Mouse (Mus musculus): ENCODE data around the gene Sort1. TPM values are rescaled to one million over a fixed set of nuclear protein-coding genes. Genes with fewer than 3 reads are reported as not detected.
"Not testable (repeated sequence)": the region's sequence is repeated elsewhere in the genome, so short reads cannot be mapped to it uniquely, and the experiment has no call there.

The Sort1 gene
- 12.4 and 14.2 TPM in 2 replicates for polyA plus RNA-seq (2015; fragmentation: Nextera tagmentation; extraction: Ambion mirVana)

DNA sequence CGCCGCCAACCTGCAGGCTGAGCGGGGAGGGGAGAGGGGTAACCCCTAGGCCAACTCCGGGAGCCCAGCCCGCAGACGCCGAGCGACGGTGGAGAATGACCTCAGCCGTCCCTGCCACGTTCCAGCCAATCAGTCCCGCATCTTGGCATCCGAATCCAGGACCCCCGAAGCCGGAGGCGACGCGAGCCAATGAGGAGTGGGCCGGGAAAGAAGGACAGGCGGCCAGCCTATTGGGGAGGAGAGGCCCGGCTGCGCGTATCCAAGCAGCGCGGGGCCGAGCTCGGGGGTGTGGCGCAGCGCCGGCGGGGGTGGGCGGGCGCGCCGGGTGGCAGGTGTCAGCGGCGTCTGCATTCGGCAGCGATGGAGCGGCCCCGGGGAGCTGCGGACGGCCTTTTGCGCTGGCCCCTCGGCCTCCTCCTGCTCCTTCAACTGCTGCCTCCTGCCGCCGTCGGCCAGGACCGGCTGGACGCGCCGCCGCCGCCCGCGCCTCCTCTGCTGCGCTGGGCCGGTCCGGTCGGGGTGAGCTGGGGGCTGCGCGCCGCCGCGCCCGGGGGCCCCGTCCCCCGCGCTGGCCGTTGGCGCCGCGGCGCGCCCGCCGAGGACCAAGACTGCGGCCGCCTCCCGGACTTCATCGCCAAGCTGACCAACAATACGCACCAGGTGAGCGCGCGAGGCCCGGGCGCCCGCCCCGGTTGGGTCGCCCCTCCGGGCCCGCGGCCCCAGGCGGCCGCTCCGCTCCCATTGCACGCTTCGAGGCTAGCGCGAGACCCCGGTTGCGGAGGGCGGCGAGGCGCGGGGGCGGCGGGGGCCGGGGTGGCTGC lies at the start of gene Sort1:
Gene Sort1 (plus strand): TSS at position 302 of the 821 bp plus-strand sequence.
- H3K4me2 ChIP-seq = peak within 1 kb of the TSS; percentile 97
- no peaks in the 10 kb centered on the region for H3K27me3 ChIP-seq (replicated peaks)
- WGBS = under 1% methylated on average over 99 of the region's 109 CpGs
- peaks cover 39% of the 10 kb centered on the region for H3K4me1 ChIP-seq
- peak within 1 kb of the TSS; percentile 85 for H3K4me3 ChIP-seq (replicated peaks)
- H3K27ac ChIP-seq = peak within 1 kb of the TSS; percentile 84
- peak; percentile 93 for ATAC-seq (ENCODE audit: insufficient read depth, low FRiP score, low read depth)
- no peaks in the 10 kb centered on the region for H3K36me3 ChIP-seq
- H3K9ac ChIP-seq = peak within 1 kb of the TSS; percentile 60
- no peaks in the 10 kb centered on the region for H3K9me3 ChIP-seq

DNA sequence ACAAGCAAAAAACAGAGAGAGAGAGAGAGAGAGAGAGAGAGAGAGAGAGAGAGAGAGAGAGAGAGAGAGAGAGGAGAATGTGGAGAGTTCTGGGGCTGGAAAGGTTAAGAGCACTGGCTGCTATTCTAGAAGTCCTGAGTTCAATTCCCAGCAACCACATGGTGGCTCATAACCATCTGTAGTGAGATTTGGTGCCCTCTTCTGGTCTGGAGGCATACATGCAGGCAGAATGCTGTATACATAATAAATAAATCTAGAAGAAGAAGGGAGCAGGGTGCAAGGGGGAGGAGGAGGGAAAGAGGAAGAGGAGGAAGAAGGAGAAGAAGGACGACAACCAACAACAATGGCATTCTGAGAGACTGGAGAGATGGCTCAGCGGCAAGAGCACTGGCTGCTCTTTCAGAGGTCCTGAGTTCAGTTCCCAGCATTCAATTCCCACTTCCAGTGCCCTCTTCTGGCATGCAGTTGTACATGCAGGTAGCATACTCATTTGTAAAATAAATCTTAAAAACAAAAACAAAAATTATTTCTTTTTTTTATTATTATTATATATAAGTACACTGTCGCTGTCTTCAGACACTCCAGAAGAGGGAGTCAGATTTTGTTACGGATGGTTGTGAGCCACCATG lies 46.3 kb upstream of the Sort1 start:
- H3K9me3 ChIP-seq; H3K36me3 ChIP-seq; ATAC-seq (ENCODE audit: insufficient read depth, low FRiP score, low read depth); H3K4me1 ChIP-seq; H3K27me3 ChIP-seq (replicated peaks); H3K4me3 ChIP-seq (replicated peaks); H3K9ac ChIP-seq; H3K27ac ChIP-seq; H3K4me2 ChIP-seq: not testable (repeated sequence)
- 77% methylated on average over 4 of the region's 4 CpGs for WGBS

DNA sequence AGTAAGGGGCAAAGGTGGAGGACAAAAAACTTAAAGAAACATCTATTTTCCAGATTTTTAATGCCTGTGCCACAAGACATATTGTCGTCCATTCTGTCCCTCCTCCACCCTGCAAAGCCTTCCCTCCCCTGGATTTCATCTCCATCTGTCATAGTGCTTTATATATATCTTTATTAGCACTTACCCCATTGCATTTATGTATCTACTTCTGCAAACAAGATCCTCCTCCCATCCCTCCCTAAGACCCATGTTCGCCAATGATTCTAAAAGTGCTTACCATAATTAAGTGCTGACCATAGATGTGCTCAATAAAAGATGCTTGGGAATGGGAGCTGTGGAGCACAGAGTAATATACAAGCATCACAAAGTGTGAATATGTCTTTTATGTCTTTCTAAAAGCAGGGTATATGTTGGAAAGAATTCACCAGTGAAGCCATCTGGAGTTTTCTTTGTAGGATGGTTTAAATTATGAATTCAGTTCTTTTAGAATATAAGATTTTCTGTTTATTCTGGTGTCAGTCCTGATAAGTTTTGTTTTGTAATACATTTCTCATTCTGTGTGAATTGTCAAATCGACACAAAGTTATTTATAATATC lies 42.5 kb upstream of the Sort1 start:
- H3K4me2 ChIP-seq = no peak overlapping the region
- H3K27me3 ChIP-seq (replicated peaks) = no peaks in the 10 kb centered on the region
- H3K27ac ChIP-seq = no peak overlapping the region
- H3K4me1 ChIP-seq = no peaks in the 10 kb centered on the region
- no peak overlapping the region for H3K9ac ChIP-seq
- no peak for ATAC-seq (ENCODE audit: insufficient read depth, low FRiP score, low read depth)
- 90% methylated on average over 3 of the region's 3 CpGs for WGBS
- H3K36me3 ChIP-seq = no peaks in the 10 kb centered on the region
- H3K4me3 ChIP-seq (replicated peaks) = no peak overlapping the region
- H3K9me3 ChIP-seq = no peaks in the 10 kb centered on the region

DNA sequence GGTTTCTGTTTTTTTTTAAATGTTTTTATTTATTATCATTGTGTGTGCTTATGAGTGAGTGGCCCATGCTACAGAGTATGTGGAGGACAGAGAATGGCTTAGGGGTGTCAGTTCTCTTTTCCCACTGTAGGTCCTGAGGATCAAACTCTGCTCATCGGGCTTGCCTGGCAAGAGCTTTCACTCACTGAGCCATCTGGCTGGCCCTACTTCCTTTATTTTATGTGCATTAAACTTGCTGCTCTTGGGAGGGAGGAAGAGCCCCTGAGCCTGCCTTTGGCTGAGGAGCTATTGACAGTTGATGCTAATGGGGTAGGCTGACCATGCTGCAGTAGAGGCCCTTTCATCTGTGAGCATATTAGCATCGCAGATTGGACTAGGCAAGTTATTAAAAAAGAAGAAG lies 37.0 kb upstream of the Sort1 start:
- H3K9ac ChIP-seq = no peak overlapping the region

DNA sequence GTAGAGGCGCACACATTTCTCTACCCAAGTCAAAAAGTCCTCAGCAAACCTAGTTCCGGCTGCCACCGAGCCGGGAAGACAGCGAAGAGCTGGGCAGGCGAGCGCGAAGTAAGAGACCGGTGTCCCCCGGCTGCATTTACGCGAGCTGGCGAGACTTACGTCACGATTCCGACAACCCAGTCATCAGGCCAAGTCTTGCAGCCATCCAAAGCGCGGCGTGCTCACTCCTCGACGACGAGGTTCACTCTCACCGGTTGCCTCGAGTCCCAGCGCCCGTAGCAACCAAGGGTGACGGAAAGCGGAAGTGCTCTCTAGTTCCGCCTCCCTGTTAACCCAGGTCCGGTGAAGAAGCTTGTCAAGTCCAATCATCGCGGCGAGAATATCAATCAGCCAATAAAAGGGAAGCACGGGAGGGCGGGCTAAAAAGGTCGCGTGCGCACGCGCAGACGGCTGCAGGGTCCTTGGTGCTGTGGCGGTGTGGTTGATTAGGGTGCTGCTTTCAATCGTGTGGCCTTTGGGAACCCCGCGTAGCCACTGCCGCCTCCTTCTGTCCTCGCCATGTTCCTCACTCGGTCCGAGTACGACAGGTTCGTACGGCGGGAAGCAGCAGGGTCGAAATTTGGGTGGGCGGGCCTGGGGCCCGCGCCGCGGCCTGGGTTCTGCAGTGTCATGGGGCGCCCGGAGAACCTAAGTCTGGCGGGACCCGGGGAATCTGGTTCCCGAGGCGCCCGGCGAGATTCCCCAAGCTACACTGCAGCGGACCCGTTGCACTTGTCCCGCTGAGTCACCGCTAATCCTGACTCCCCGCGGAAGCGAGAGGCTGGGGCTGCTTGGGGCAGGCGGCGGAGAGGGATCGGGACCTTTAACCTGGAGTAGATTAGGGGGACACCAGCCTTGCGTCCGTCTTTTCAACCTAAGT lies 26.9 kb upstream of the Sort1 start, which contains the start of gene Psma5:
Gene Psma5 (plus strand): TSS at position 208 of the 919 bp plus-strand sequence.
- Histone ChIP-seq H3K9ac (peak within 1 kb of the TSS; percentile 92), H3K36me3 (no peaks in the 10 kb centered on the region), H3K4me1 (peaks cover 8% of the 10 kb centered on the region; the same call in 1 of the 2 replicates), H3K4me2 (peak within 1 kb of the TSS; percentile 75), H3K27ac (peak within 1 kb of the TSS; percentile 42), H3K9me3 (no peaks in the 10 kb centered on the region), H3K27me3 (replicated peaks) (no peaks in the 10 kb centered on the region), H3K4me3 (replicated peaks) (peak within 1 kb of the TSS; percentile 96)
- ATAC-seq (ENCODE audit: insufficient read depth, low FRiP score, low read depth) = peak; percentile 99
- under 1% methylated on average over 79 of the region's 79 CpGs for WGBS

More for the DNA sequence above, 37.0 kb upstream of the Sort1 start:
- no peak overlapping the region for H3K4me3 ChIP-seq (replicated peaks)
- no peaks in the 10 kb centered on the region for H3K36me3 ChIP-seq
- no peak for ATAC-seq (ENCODE audit: insufficient read depth, low FRiP score, low read depth)
- H3K27ac ChIP-seq = no peak overlapping the region
- H3K9me3 ChIP-seq = no peaks in the 10 kb centered on the region
- H3K4me1 ChIP-seq = no peaks in the 10 kb centered on the region
- WGBS = 92% methylated on average over 2 of the region's 2 CpGs
- no peaks in the 10 kb centered on the region for H3K27me3 ChIP-seq (replicated peaks)
- H3K4me2 ChIP-seq = no peak overlapping the region

DNA sequence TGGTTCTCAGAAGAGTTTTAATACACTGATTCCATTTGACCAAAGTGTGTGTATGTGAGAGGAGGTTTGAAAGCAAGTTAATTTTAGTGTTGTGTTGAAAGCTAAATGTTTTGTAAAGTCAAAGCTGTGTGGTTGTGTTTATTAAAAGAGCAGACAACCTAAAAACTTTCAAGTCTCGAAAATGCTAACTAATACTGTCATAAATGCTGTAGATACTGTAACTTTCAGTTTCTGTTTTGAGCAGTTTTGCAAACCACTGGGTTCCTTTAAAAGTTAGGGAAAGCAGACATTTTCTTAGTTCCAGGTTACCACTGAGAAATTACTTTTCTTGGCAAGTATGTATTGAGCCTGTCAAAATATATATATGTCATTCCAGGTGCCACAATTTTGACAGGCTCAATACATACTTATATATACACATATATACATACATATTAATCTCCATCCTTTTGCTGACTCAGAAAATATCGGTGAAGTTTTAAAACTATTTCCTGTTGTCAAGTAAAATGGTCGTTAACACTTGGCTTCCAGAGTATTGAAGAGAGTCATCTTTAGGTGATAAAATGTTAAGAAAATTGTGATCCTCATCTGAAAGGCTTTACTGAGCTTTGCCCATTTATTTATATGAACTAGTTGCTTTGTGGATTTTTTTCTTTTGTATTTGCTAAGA lies 25.9 kb upstream of the Sort1 start:
- Histone ChIP-seq H3K9ac (peak overlapping the region; percentile 92), H3K4me1 (peaks cover 8% of the 10 kb centered on the region; the same call in 1 of the 2 replicates), H3K4me2 (peak overlapping the region; percentile 75), H3K36me3 (peaks cover 4% of the 10 kb centered on the region; the same call in 1 of the 2 replicates), H3K4me3 (replicated peaks) (peak overlapping the region; percentile 96), H3K9me3 (no peaks in the 10 kb centered on the region), H3K27me3 (replicated peaks) (no peaks in the 10 kb centered on the region), H3K27ac (no peak overlapping the region)
- no peak for ATAC-seq (ENCODE audit: insufficient read depth, low FRiP score, low read depth)
- 60% methylated on average over 3 of the region's 3 CpGs for WGBS

DNA sequence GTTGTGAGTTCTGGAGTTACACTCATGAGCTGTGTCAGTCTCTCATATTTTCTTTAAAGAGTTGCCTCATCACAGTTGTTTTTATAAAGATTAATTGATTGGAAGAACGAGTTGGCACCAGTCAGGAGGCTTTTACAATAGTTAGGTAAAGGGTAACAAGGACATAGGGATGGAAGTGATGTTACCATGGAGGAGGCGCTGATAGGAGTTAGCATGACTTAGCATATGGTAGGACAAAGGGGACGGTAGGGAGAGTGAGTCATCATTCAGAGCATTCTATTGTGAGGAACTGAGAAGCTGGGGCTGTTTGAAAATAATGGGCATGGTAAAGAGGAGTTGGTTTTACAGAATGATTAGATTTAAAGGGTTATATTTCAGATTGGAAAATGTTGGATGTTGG lies 24.6 kb upstream of the Sort1 start:
- H3K9ac ChIP-seq = no peak overlapping the region
- WGBS = 71% methylated on average over 3 of the region's 3 CpGs
- H3K27ac ChIP-seq = no peak overlapping the region
- no peak for ATAC-seq (ENCODE audit: insufficient read depth, low FRiP score, low read depth)
- no peaks in the 10 kb centered on the region for H3K27me3 ChIP-seq (replicated peaks)
- peaks cover 8% of the 10 kb centered on the region; the same call in 1 of the 2 replicates for H3K36me3 ChIP-seq
- no peak overlapping the region for H3K4me2 ChIP-seq
- no peak overlapping the region for H3K4me3 ChIP-seq (replicated peaks)
- peaks cover 8% of the 10 kb centered on the region; the same call in 1 of the 2 replicates for H3K4me1 ChIP-seq
- H3K9me3 ChIP-seq = no peaks in the 10 kb centered on the region

DNA sequence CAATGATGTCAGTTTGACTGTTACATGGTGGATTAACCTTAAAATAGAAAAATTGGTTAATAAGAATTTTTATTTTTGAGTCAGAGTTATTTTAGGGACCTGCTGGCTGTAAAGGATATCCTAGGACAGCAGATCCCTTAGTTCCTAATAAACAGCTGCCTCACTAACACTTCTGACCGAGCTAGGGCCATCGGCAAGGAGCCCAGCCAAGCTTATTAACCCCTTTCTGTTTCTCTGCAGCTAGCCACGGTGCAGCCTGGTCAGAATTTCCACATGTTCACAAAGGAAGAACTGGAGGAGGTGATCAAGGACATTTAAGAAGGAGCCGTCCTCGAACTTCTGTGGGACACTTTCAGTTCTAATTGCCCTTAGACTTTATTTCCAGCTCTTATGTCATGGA lies 4.4 kb upstream of the Sort1 start:
- not testable (repeated sequence) for ATAC-seq (ENCODE audit: insufficient read depth, low FRiP score, low read depth); H3K9me3 ChIP-seq; H3K4me3 ChIP-seq (replicated peaks); H3K4me2 ChIP-seq; H3K27me3 ChIP-seq (replicated peaks); H3K4me1 ChIP-seq; H3K27ac ChIP-seq; H3K9ac ChIP-seq
- H3K36me3 ChIP-seq = peaks cover 13% of the 10 kb centered on the region; the same call in 1 of the 2 replicates
- WGBS = 77% methylated on average over 5 of the region's 5 CpGs

DNA sequence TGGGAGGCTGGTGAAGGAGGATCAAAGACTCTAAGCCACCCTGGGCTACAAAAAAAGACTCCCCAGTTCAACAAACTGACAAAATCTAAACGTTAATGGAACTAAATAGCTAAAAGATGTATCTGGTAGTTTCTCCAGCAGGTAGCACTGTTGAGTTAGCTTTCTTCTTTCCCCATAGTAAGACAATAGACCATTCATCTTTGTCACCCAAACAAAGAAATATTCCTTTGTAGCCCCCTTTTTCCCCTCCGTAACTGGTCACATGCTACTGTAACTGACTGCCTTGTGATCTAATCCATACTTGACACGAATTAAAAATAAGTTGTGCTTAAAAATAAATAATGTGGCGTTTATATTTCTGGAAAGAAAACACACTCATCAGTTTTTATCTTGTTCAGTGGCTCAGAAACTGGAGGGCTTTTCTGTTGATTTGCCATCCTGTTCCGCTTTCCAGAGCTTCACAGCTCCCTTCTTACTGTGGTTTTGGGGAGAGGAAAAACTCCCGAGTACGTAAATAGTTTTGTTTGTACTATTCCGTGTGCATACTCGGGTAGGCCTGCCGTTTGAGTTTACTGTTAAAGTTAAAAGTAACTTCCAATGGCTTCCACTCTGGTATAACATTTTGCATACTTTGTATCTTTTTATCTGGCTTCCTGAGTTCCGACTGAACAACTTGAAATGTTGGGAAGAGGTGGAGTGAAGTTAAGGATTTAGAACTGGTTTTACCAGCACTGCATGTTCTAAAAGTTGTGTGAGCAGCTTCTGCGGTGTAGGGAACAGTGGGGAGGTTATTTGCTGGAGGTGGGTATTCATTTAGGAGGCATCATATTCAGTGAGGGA lies 1.3 kb upstream of the Sort1 start:
- no peaks in the 10 kb centered on the region for H3K36me3 ChIP-seq
- peak overlapping the region; percentile 97 for H3K4me2 ChIP-seq
- H3K27ac ChIP-seq = peak overlapping the region; percentile 84
- ATAC-seq (ENCODE audit: insufficient read depth, low FRiP score, low read depth) = no peak
- H3K4me3 ChIP-seq (replicated peaks) = peak overlapping the region; percentile 85; the same call in 1 of the 2 replicates
- WGBS = 15% methylated on average over 12 of the region's 12 CpGs
- H3K9ac ChIP-seq = no peak overlapping the region
- H3K4me1 ChIP-seq = peaks cover 25% of the 10 kb centered on the region
- no peaks in the 10 kb centered on the region for H3K27me3 ChIP-seq (replicated peaks)
- no peaks in the 10 kb centered on the region for H3K9me3 ChIP-seq

DNA sequence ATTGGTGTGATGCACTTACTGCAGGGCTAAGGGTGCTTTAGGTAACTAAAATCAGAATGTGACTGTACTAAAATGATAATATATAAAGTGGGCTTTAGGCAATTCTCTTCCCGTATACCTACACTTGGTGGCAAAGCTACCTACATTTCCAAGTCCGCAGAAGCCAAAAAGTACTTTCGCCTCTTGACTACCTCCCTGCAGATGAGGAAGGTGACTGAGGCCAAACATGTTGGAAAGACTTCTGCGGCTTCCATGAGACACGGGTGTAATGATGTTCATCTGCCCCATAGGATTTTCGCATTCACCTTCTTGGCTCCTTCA lies 681 bp upstream of the Sort1 start:
- Histone ChIP-seq H3K4me2 (peak overlapping the region; percentile 97), H3K4me3 (replicated peaks) (peak overlapping the region; percentile 85), H3K27ac (peak overlapping the region; percentile 84), H3K36me3 (no peaks in the 10 kb centered on the region), H3K9ac (peak overlapping the region; percentile 34; the same call in 1 of the 2 replicates), H3K4me1 (peaks cover 31% of the 10 kb centered on the region), H3K27me3 (replicated peaks) (no peaks in the 10 kb centered on the region), H3K9me3 (no peaks in the 10 kb centered on the region)
- ATAC-seq (ENCODE audit: insufficient read depth, low FRiP score, low read depth) = no peak
- 10% methylated on average over 6 of the region's 6 CpGs for WGBS
